Mouse (Mus musculus): Measurements from ENCODE around the gene Eea1. TPM values are rescaled to one million over a fixed set of nuclear protein-coding genes. Genes with fewer than 3 reads are reported as not detected.
A peak's percentile ranks its signal among the peaks of the same experiment; 100 is the strongest.

Gene Eea1
- 23.2 and 26.3 TPM in 2 replicates for polyA plus RNA-seq (2014; fragmentation: Nextera tagmentation; extraction: Ambion mirVana)

GRCm38 (mm10) chr10:95940046-95940900 is at the start of gene Eea1:
Gene Eea1, plus strand, starts transcription at chr10:95940650.
- peak within 1 kb of the TSS; percentile 87 for H3K4me2 ChIP-seq (ENCODE audit: low read length)
- H3K27ac ChIP-seq (replicated peaks; ENCODE audit: low read depth, low read length): peak within 1 kb of the TSS; percentile 93
- H3K4me3 ChIP-seq (replicated peaks; ENCODE audit: low read depth, low read length): peak within 1 kb of the TSS; percentile 77
- peak; percentile 97 for DNase-seq
- no peaks in the 10 kb centered on the region for H3K36me3 ChIP-seq (ENCODE audit: control insufficient read depth, insufficient read depth, low read length)
- no peaks in the 10 kb centered on the region for H3K9me3 ChIP-seq (ENCODE audit: control insufficient read depth, low read length)
- H3K9ac ChIP-seq (replicated peaks; ENCODE audit: low read length): peak within 1 kb of the TSS; percentile 80
- H3K4me1 ChIP-seq (ENCODE audit: control insufficient read depth, insufficient read depth, low read length): peaks cover 18% of the 10 kb centered on the region
- WGBS: under 1% methylated on average over 55 of the region's 59 CpGs
- H3K27me3 ChIP-seq (ENCODE audit: control insufficient read depth, insufficient read depth, low read length): no peaks in the 10 kb centered on the region
- ATAC-seq (ENCODE audit: low FRiP score, low TSS enrichment): peak; percentile 99

DNA sequence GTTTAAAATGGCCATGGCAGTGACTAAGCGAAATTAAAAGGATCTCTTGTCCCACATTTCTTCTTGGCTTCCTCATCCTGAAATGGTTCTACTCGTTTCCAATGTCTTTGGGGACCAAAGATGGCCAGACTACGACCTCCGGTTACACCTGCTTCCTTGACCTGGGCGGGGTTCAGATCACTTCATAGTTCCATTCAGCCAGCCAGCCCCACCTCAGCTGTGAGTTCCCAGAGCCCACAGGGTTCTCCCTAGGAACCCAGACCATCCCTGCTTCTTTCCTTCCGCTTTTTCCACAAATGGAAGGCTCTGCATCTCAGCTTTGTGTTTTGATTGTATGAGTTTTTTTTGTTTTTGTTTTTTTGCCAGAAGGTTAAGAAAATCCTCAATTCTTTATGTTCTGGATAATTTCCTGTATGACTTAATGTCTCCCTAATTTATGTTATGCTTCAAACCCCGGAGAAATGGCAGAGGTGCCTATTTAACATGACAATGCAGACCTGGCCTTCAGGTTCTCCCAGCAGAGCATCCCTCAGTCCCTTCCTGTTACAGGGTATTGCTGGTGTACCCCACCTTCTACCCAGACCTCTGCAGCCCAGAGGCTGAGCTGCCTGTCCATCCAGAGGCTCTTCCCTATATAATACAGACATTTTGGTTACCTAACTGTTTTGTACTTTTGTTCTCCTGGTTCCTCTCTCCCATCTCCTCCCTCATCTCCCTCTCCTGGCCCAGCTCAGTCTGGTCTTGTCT is 49.1 kb upstream of the Eea1 start:
- H3K27ac ChIP-seq (replicated peaks; ENCODE audit: low read depth, low read length): no peak overlapping the region
- no peak overlapping the region for H3K4me3 ChIP-seq (replicated peaks; ENCODE audit: low read depth, low read length)
- no peak for ATAC-seq (ENCODE audit: low FRiP score, low TSS enrichment)
- 0 out of 2 replicates have a peak, but pooled peaks cover 3% of the 10 kb centered on the region for H3K27me3 ChIP-seq (ENCODE audit: control insufficient read depth, insufficient read depth, low read length)
- H3K4me1 ChIP-seq (ENCODE audit: control insufficient read depth, insufficient read depth, low read length): no peaks in the 10 kb centered on the region
- H3K36me3 ChIP-seq (ENCODE audit: control insufficient read depth, insufficient read depth, low read length): no peaks in the 10 kb centered on the region
- no peak overlapping the region for H3K9ac ChIP-seq (replicated peaks; ENCODE audit: low read length)
- H3K9me3 ChIP-seq (ENCODE audit: control insufficient read depth, low read length): no peaks in the 10 kb centered on the region
- no peak for DNase-seq
- 77% methylated on average over 7 of the region's 7 CpGs for WGBS
- no peak overlapping the region for H3K4me2 ChIP-seq (ENCODE audit: low read length)

DNA sequence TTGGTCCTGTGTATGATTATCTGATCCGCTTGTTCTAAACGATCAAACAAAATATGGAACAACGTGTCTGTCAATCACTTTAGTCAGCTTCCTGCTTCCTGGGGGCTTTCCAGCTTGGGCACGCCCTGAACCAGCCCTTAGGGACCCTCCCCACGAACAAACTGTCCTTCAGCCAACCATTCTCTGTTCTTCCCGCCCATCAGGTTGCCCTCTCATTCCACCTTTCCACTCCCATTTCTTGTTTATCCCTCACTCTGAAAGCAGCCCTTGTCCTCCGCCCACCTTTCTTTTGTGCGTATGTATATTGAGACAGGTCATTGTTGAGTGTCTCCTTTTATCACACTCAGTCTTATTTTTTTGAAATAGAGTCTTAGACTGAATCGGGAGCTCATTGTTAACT is 48.3 kb upstream of the Eea1 start:
- WGBS: 76% methylated on average over 9 of the region's 9 CpGs

GRCm38 (mm10) chr10:95893291-95893932 is 47.0 kb upstream of the Eea1 start:
- ATAC-seq (ENCODE audit: low FRiP score, low TSS enrichment): no peak
- no peak overlapping the region for H3K4me2 ChIP-seq (ENCODE audit: low read length)
- WGBS: 89% methylated on average over 14 of the region's 14 CpGs

More for the DNA sequence above, 48.3 kb upstream of the Eea1 start:
- no peak overlapping the region for H3K27ac ChIP-seq (replicated peaks; ENCODE audit: low read depth, low read length)
- no peak overlapping the region for H3K4me3 ChIP-seq (replicated peaks; ENCODE audit: low read depth, low read length)
- H3K36me3 ChIP-seq (ENCODE audit: control insufficient read depth, insufficient read depth, low read length): no peaks in the 10 kb centered on the region
- 0 out of 2 replicates have a peak, but pooled peaks cover 3% of the 10 kb centered on the region for H3K27me3 ChIP-seq (ENCODE audit: control insufficient read depth, insufficient read depth, low read length)
- H3K4me2 ChIP-seq (ENCODE audit: low read length): no peak overlapping the region
- H3K4me1 ChIP-seq (ENCODE audit: control insufficient read depth, insufficient read depth, low read length): no peaks in the 10 kb centered on the region
- H3K9me3 ChIP-seq (ENCODE audit: control insufficient read depth, low read length): no peaks in the 10 kb centered on the region
- no peak overlapping the region for H3K9ac ChIP-seq (replicated peaks; ENCODE audit: low read length)
- DNase-seq (no peak), ATAC-seq (ENCODE audit: low FRiP score, low TSS enrichment) (no peak)

GRCm38 (mm10) chr10:95894036-95894855 is 46.2 kb upstream of the Eea1 start:
- DNase-seq: peak; percentile 4
- WGBS: 41% methylated on average over 17 of the region's 17 CpGs
- Histone ChIP-seq H3K4me3 (replicated peaks; ENCODE audit: low read depth, low read length) (peak overlapping the region; percentile 22), H3K9me3 (ENCODE audit: control insufficient read depth, low read length) (no peaks in the 10 kb centered on the region), H3K4me2 (ENCODE audit: low read length) (peak overlapping the region; percentile 52), H3K9ac (replicated peaks; ENCODE audit: low read length) (peak overlapping the region; percentile 36; the same call in 1 of the 2 replicates), H3K27me3 (ENCODE audit: control insufficient read depth, insufficient read depth, low read length) (0 out of 2 replicates have a peak, but pooled peaks cover 3% of the 10 kb centered on the region), H3K36me3 (ENCODE audit: control insufficient read depth, insufficient read depth, low read length) (no peaks in the 10 kb centered on the region), H3K27ac (replicated peaks; ENCODE audit: low read depth, low read length) (no peak overlapping the region), H3K4me1 (ENCODE audit: control insufficient read depth, insufficient read depth, low read length) (no peaks in the 10 kb centered on the region)
- ATAC-seq (ENCODE audit: low FRiP score, low TSS enrichment): peak; percentile 50; the same call in 1 of the 2 replicates

More at GRCm38 (mm10) chr10:95893291-95893932, 47.0 kb upstream of the Eea1 start:
- Histone ChIP-seq H3K4me3 (replicated peaks; ENCODE audit: low read depth, low read length) (no peak overlapping the region), H3K36me3 (ENCODE audit: control insufficient read depth, insufficient read depth, low read length) (no peaks in the 10 kb centered on the region), H3K9ac (replicated peaks; ENCODE audit: low read length) (no peak overlapping the region), H3K4me1 (ENCODE audit: control insufficient read depth, insufficient read depth, low read length) (no peaks in the 10 kb centered on the region), H3K27me3 (ENCODE audit: control insufficient read depth, insufficient read depth, low read length) (0 out of 2 replicates have a peak, but pooled peaks cover 3% of the 10 kb centered on the region), H3K9me3 (ENCODE audit: control insufficient read depth, low read length) (no peaks in the 10 kb centered on the region), H3K27ac (replicated peaks; ENCODE audit: low read depth, low read length) (no peak overlapping the region)
- DNase-seq: peak; percentile 8

DNA sequence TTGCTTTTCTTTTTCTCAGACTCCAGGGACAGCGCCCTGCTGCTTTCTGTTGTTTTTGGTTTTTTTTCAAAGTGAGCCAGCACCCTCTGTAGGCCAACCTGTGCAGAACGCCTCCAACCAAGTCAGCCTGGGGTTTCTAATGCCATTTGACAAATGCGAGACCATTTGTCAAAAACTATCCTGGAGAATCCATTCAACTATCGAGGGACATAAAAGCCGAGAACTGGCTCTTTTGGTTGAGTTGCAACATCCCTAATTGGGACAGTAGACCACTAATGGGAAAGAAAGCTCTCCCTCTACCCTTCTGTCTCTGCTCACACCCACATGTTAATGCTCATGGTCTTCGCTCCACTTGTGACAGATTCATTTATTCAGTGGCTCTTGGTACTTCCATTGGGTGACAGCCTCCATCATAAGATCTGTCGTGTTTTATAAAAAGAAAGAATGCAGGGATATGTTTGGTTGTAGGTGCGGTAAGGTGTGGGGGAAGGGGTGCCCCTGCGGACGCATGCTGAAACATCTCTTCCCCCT is 45.5 kb upstream of the Eea1 start:
- Histone ChIP-seq H3K4me1 (ENCODE audit: control insufficient read depth, insufficient read depth, low read length) (no peaks in the 10 kb centered on the region), H3K9ac (replicated peaks; ENCODE audit: low read length) (peak overlapping the region; percentile 36; the same call in 1 of the 2 replicates), H3K36me3 (ENCODE audit: control insufficient read depth, insufficient read depth, low read length) (no peaks in the 10 kb centered on the region), H3K27ac (replicated peaks; ENCODE audit: low read depth, low read length) (no peak overlapping the region), H3K27me3 (ENCODE audit: control insufficient read depth, insufficient read depth, low read length) (0 out of 2 replicates have a peak, but pooled peaks cover 3% of the 10 kb centered on the region), H3K9me3 (ENCODE audit: control insufficient read depth, low read length) (no peaks in the 10 kb centered on the region), H3K4me2 (ENCODE audit: low read length) (peak overlapping the region; percentile 52), H3K4me3 (replicated peaks; ENCODE audit: low read depth, low read length) (peak overlapping the region; percentile 22)
- DNase-seq (peak; percentile 85), ATAC-seq (ENCODE audit: low FRiP score, low TSS enrichment) (peak; percentile 64)
- 42% methylated on average over 10 of the region's 10 CpGs for WGBS

DNA sequence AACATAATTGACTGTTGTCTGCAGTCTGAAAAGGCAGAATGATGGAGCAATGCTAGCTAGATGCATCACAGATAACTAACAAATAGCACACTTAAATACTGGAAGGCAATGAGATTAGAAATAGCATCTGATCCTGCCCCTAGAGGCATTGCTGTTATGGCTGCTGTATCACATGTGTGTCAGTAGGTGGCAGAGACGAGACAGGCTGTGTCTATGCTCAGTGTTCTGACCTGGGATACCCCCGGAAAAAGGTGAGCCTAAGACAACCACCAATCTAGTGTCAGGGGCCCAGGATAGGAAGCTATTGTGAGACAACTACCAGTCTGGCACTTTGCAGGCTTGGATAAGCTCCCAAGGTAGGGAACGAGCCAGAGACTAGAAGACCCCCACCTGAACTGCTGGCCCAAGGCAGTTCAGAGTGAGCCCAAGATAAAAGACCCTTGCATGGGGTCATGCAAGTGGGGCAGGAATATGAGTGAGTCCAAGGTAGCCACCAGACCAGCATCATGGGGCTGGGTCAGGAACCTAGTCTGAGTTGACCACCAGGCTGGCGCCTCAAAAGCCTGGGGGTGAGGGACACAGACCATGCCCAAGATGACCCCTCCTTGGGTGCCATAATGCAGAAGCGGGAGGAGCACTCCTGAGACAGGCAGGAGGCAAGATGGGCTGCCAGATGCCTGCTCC is 41.8 kb upstream of the Eea1 start:
- no peaks in the 10 kb centered on the region for H3K9me3 ChIP-seq (ENCODE audit: control insufficient read depth, low read length)
- H3K4me2 ChIP-seq (ENCODE audit: low read length): no peak overlapping the region
- no peak overlapping the region for H3K4me3 ChIP-seq (replicated peaks; ENCODE audit: low read depth, low read length)
- ATAC-seq (ENCODE audit: low FRiP score, low TSS enrichment) (no peak), DNase-seq (peak; percentile 59)
- H3K27me3 ChIP-seq (ENCODE audit: control insufficient read depth, insufficient read depth, low read length): 0 out of 2 replicates have a peak, but pooled peaks cover 3% of the 10 kb centered on the region
- H3K9ac ChIP-seq (replicated peaks; ENCODE audit: low read length): no peak overlapping the region
- no peak overlapping the region for H3K27ac ChIP-seq (replicated peaks; ENCODE audit: low read depth, low read length)
- WGBS: 67% methylated on average over 5 of the region's 5 CpGs
- H3K36me3 ChIP-seq (ENCODE audit: control insufficient read depth, insufficient read depth, low read length): no peaks in the 10 kb centered on the region
- no peaks in the 10 kb centered on the region for H3K4me1 ChIP-seq (ENCODE audit: control insufficient read depth, insufficient read depth, low read length)

All from midbrain, embryonic 14.5 days (tissue).